Mouse (Mus musculus) R1 (cell line): ENCODE results near the gene Ltbp1.

Experiments
- DNase-seq: peaks from one replicate; pipeline ENCODE4 v3.0.0-alpha.2; 2018; ENCODE audit warnings: low read depth, low spot score

Ltbp1 gene

GRCm38 (mm10) chr17:75172685-75173205 lies 167.4 kb downstream of the Ltbp1 start:
- peak; percentile 10 for DNase-seq

- DNase-seq: no peak
Observed at GRCm38 (mm10) chr17:75174501-75174900, 169.1 kb downstream of the Ltbp1 start.

- DNase-seq: peak; percentile 29
Observed at GRCm38 (mm10) chr17:75177920-75178867, 172.8 kb downstream of the Ltbp1 start.

- DNase-seq: no peak
Observed at GRCm38 (mm10) chr17:75179001-75179400, 173.6 kb downstream of the Ltbp1 start.

- DNase-seq: no peak
Observed at GRCm38 (mm10) chr17:75180301-75180700, 174.9 kb downstream of the Ltbp1 start.

- DNase-seq: no peak
Observed at GRCm38 (mm10) chr17:75180956-75181588, 175.7 kb downstream of the Ltbp1 start.

- no peak for DNase-seq
Observed at GRCm38 (mm10) chr17:75182319-75183001, 177.1 kb downstream of the Ltbp1 start.

- no peak for DNase-seq
Observed at GRCm38 (mm10) chr17:75186732-75187509, 181.6 kb downstream of the Ltbp1 start.

- no peak for DNase-seq
Observed at GRCm38 (mm10) chr17:75196952-75197351, 191.6 kb downstream of the Ltbp1 start.

GRCm38 (mm10) chr17:75198767-75199166 lies 193.4 kb downstream of the Ltbp1 start:
- no peak for DNase-seq

- DNase-seq: no peak
Observed at GRCm38 (mm10) chr17:75199694-75200093, 194.3 kb downstream of the Ltbp1 start.

GRCm38 (mm10) chr17:75202314-75202713 lies 196.9 kb downstream of the Ltbp1 start:
- peak; percentile 7 for DNase-seq

- no peak for DNase-seq
Observed at GRCm38 (mm10) chr17:75204065-75204464, 198.7 kb downstream of the Ltbp1 start.

GRCm38 (mm10) chr17:75206281-75206680 lies 200.9 kb downstream of the Ltbp1 start:
- peak; percentile 55 for DNase-seq

GRCm38 (mm10) chr17:75208164-75208698 lies 202.9 kb downstream of the Ltbp1 start:
- DNase-seq: no peak

GRCm38 (mm10) chr17:75210526-75210925 lies 205.2 kb downstream of the Ltbp1 start:
- no peak for DNase-seq

- no peak for DNase-seq
Observed at GRCm38 (mm10) chr17:75216362-75216761, 211.0 kb downstream of the Ltbp1 start.

- DNase-seq: no peak
Observed at GRCm38 (mm10) chr17:75218700-75219099, 213.3 kb downstream of the Ltbp1 start.

- DNase-seq: no peak
Observed at GRCm38 (mm10) chr17:75228321-75228720, 223.0 kb downstream of the Ltbp1 start.

GRCm38 (mm10) chr17:75233206-75233605 lies 227.8 kb downstream of the Ltbp1 start:
- peak; percentile 76 for DNase-seq

GRCm38 (mm10) chr17:75233923-75234322 lies 228.6 kb downstream of the Ltbp1 start:
- DNase-seq: no peak
